Mouse (Mus musculus): ENCODE results near the gene Wdr74. TPM values are rescaled to one million over a fixed set of nuclear protein-coding genes. Genes with fewer than 3 reads are reported as not detected.

Wdr74 gene
- total and polyA plus RNA-seq, 2 experiments, result 12.5 to 28.9 TPM

DNA sequence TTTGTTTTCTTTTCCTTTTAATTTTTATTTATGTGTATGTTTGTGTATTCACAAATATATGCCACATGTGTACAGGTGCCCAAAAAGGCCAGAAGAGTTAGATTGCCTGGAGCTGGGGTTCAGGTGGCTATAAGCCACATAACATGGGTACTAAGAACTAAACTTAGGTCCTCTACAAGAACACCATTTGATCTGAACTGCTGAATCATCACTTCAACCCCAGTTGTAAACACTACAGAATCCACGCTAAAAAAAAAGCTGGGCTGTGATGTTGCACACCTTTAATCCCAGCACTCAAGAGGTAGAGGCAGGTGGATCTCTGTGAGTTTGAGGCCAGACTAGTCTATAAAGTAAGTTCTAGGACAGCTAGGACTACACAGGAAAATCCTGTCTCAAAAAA is 14.2 kb upstream of the Wdr74 start:
- Histone ChIP-seq H3K36me3 (ENCODE audit: control insufficient read depth, insufficient read depth, low read length) (peaks cover 24% of the 10 kb centered on the region), H3K27me3 (ENCODE audit: control insufficient read depth, insufficient read depth, low read length) (no peaks in the 10 kb centered on the region), H3K27ac (replicated peaks; ENCODE audit: insufficient read depth, low read depth, low read length) (no peak overlapping the region), H3K4me3 (ENCODE audit: insufficient read depth, low read depth, low read length) (no peak overlapping the region), H3K9ac (ENCODE audit: low read depth, low read length) (no peak overlapping the region), H3K79me2 (ENCODE audit: control insufficient read depth, insufficient read depth, low read length) (no peaks in the 10 kb centered on the region; the same call in 1 of the 2 replicates), H3K4me1 (ENCODE audit: control insufficient read depth, insufficient read depth, low read length) (peaks cover 9% of the 10 kb centered on the region; the same call in 1 of the 2 replicates)
- TF ChIP-seq POLR2A (IDR thresholded peaks at IDR 0.05; ENCODE audit: extremely low read depth, insufficient read depth, low read length), result no peak
- no peak for TF ChIP-seq CTCF (IDR thresholded peaks at IDR 0.05; ENCODE audit: low read depth, low read length)
- 47% methylated on average over 1 of the region's 1 CpGs for WGBS
- no peak for DNase-seq (ENCODE audit: extremely low read depth, low read depth, low spot score)

DNA sequence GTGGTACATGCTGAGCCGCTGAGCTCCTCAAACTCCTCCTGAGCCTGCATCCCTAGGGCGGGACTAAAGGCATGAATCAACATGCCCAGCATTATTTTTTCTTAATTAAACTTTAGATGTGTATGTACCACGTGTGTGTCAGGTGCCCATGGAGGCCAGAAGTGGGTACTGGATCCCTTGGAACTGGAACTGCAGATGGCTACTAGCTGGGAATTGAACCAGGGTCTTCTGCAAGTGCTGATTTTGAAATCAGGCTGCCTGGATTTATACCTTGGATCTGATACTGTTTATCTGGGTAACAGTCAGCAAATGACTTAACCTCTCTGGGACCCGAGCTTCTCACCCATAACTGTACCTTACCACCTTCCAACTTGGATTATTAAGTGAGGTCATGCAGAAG is 13.6 kb upstream of the Wdr74 start:
- H3K4me3 ChIP-seq (ENCODE audit: insufficient read depth, low read depth, low read length), result no peak overlapping the region
- H3K9ac ChIP-seq (ENCODE audit: low read depth, low read length), result peak overlapping the region; percentile 9; the same call in 1 of the 2 replicates
- H3K27ac ChIP-seq (replicated peaks; ENCODE audit: insufficient read depth, low read depth, low read length), result no peak overlapping the region
- H3K36me3 ChIP-seq (ENCODE audit: control insufficient read depth, insufficient read depth, low read length), result peaks cover 31% of the 10 kb centered on the region
- DNase-seq (ENCODE audit: extremely low read depth, low read depth, low spot score), result no peak
- H3K79me2 ChIP-seq (ENCODE audit: control insufficient read depth, insufficient read depth, low read length), result no peaks in the 10 kb centered on the region
- no peaks in the 10 kb centered on the region for H3K27me3 ChIP-seq (ENCODE audit: control insufficient read depth, insufficient read depth, low read length)
- peaks cover 9% of the 10 kb centered on the region; the same call in 1 of the 2 replicates for H3K4me1 ChIP-seq (ENCODE audit: control insufficient read depth, insufficient read depth, low read length)
- WGBS, result 54% methylated on average over 4 of the region's 4 CpGs
- TF ChIP-seq POLR2A (IDR thresholded peaks at IDR 0.05; ENCODE audit: extremely low read depth, insufficient read depth, low read length), result no peak
- TF ChIP-seq CTCF (IDR thresholded peaks at IDR 0.05; ENCODE audit: low read depth, low read length), result no peak

DNA sequence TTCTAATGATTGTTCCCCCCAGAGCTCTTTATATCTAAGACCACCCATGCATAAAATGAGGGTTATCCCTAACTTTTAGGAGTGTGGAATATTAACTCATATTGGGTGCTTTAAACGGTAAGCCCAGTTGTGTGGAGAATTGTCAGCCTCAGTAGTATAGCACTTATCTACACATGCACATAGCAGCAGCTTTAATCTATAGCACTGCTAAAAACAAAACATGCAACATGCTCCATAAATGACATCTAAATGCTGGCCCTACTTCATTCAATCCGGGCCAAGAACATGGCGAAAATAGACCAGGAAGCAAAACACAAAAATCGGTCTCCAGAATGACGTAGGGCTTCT is 13.1 kb upstream of the Wdr74 start:
- TF ChIP-seq POLR2A (IDR thresholded peaks at IDR 0.05; ENCODE audit: extremely low read depth, insufficient read depth, low read length) (no peak), CTCF (IDR thresholded peaks at IDR 0.05; ENCODE audit: low read depth, low read length) (no peak)
- WGBS, result 0% methylated on average over 5 of the region's 5 CpGs
- peaks cover 31% of the 10 kb centered on the region for H3K36me3 ChIP-seq (ENCODE audit: control insufficient read depth, insufficient read depth, low read length)

DNA sequence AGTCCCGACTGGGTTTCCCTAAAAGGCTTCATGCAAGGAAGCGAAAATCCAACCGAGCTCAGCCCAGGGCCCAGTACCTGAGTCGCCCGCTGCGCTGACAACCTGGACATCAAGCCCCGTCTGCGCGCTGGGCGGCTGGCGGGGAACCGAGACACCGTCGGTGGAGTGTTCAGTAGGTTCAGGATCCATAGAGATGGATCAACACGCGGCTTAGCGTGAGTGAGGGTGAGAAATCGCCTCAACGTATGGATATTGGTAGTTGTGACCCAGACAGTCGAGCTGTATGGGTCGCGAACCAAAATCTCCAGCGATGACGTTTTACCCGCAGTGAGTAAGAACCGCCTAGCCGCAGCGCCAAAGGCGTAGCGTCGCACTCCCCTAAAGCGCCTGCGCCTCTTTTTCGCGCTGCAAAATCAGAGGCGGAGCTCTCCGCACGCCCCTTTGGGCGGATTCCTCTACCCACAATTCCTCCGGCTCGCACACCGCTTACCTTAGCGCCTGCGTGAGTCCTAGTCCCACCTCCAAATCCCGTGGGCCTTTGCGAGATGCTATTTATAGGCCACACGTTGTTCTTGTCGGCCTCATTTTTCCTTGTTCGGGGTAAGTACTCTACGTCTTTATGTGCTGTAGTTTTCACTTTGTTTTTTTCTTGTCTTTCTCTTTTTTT is 12.6 kb upstream of the Wdr74 start, which contains the start of gene Slc3a2:
Gene Slc3a2 (minus strand): TSS at position 463 of the 667 bp plus-strand sequence.
- H3K27ac ChIP-seq (replicated peaks; ENCODE audit: insufficient read depth, low read depth, low read length), result peak within 1 kb of the TSS; percentile 76
- TF ChIP-seq POLR2A (IDR thresholded peaks at IDR 0.05; ENCODE audit: extremely low read depth, insufficient read depth, low read length) (peak; percentile 56), CTCF (IDR thresholded peaks at IDR 0.05; ENCODE audit: low read depth, low read length) (no peak)
- WGBS, result under 1% methylated on average over 50 of the region's 50 CpGs
- H3K27me3 ChIP-seq (ENCODE audit: control insufficient read depth, insufficient read depth, low read length), result no peaks in the 10 kb centered on the region
- peaks cover 9% of the 10 kb centered on the region; the same call in 1 of the 2 replicates for H3K4me1 ChIP-seq (ENCODE audit: control insufficient read depth, insufficient read depth, low read length)
- peaks cover 31% of the 10 kb centered on the region for H3K36me3 ChIP-seq (ENCODE audit: control insufficient read depth, insufficient read depth, low read length)
- no peaks in the 10 kb centered on the region for H3K79me2 ChIP-seq (ENCODE audit: control insufficient read depth, insufficient read depth, low read length)
- H3K9ac ChIP-seq (ENCODE audit: low read depth, low read length), result peak within 1 kb of the TSS; percentile 91
- peak; percentile 97 for DNase-seq (ENCODE audit: extremely low read depth, low read depth, low spot score)
- H3K4me3 ChIP-seq (ENCODE audit: insufficient read depth, low read depth, low read length), result peak within 1 kb of the TSS; percentile 90

More for the DNA sequence above, 13.1 kb upstream of the Wdr74 start:
- Histone ChIP-seq H3K79me2 (ENCODE audit: control insufficient read depth, insufficient read depth, low read length) (no peaks in the 10 kb centered on the region), H3K27ac (replicated peaks; ENCODE audit: insufficient read depth, low read depth, low read length) (peak overlapping the region; percentile 76), H3K9ac (ENCODE audit: low read depth, low read length) (peak overlapping the region; percentile 89), H3K4me1 (ENCODE audit: control insufficient read depth, insufficient read depth, low read length) (peaks cover 9% of the 10 kb centered on the region; the same call in 1 of the 2 replicates), H3K27me3 (ENCODE audit: control insufficient read depth, insufficient read depth, low read length) (no peaks in the 10 kb centered on the region), H3K4me3 (ENCODE audit: insufficient read depth, low read depth, low read length) (peak overlapping the region; percentile 90)
- no peak for DNase-seq (ENCODE audit: extremely low read depth, low read depth, low spot score)

DNA sequence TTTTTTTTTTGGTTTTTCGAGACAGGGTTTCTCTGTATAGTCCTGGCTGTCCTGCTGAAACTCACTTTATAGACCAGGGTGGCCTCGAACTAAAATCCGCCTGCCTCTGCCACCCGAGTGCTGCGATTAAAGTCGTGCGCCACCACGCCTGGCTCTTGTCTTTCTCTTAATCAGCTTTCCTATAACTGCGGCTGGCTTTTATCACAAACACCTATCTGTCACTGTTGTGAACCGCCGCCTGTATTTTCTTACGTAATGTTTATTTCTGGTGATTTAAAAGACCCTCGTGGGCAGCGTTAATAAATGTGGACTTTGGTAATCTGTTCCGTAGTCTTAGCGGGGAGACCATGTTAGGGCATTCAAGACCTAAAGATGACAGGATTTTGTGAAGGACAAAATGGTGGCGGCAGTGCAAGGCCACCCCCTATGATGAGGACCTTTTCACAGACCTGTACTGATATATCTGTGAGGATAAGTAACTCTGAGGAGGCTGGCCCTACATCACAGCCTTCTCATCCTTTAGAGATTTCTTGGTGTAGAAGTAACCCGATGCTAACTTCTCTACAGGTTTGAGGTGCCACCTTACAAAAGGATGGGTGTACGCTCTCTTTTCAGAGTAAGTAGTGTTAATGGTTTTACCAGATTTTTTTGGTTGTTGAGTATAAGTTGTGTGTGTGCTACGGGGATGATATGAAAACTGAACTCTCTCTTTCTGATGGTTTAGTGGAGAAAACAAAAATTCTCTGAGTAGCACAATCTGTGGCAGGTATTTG is 11.9 kb upstream of the Wdr74 start:
- DNase-seq (ENCODE audit: extremely low read depth, low read depth, low spot score), result no peak
- H3K4me3 ChIP-seq (ENCODE audit: insufficient read depth, low read depth, low read length), result peak overlapping the region; percentile 81
- 1% methylated on average over 20 of the region's 20 CpGs for WGBS
- H3K4me1 ChIP-seq (ENCODE audit: control insufficient read depth, insufficient read depth, low read length), result peaks cover 9% of the 10 kb centered on the region; the same call in 1 of the 2 replicates
- H3K9ac ChIP-seq (ENCODE audit: low read depth, low read length), result peak overlapping the region; percentile 91
- H3K27ac ChIP-seq (replicated peaks; ENCODE audit: insufficient read depth, low read depth, low read length), result peak overlapping the region; percentile 67
- no peak for TF ChIP-seq POLR2A (IDR thresholded peaks at IDR 0.05; ENCODE audit: extremely low read depth, insufficient read depth, low read length)
- TF ChIP-seq CTCF (IDR thresholded peaks at IDR 0.05; ENCODE audit: low read depth, low read length), result no peak
- peaks cover 31% of the 10 kb centered on the region for H3K36me3 ChIP-seq (ENCODE audit: control insufficient read depth, insufficient read depth, low read length)
- no peaks in the 10 kb centered on the region for H3K27me3 ChIP-seq (ENCODE audit: control insufficient read depth, insufficient read depth, low read length)
- no peaks in the 10 kb centered on the region for H3K79me2 ChIP-seq (ENCODE audit: control insufficient read depth, insufficient read depth, low read length)

Data from liver, adult 2 months (tissue).